Mouse (Mus musculus) midbrain, postnatal 0 days (tissue): ENCODE measurements at regions not wholly inside any gene's neighbourhood (a gene's known extent, or its start where the extent isn't known, plus 50 kb on each side); places are given as distances from the start of the nearest gene placed in this dataset.
A peak's percentile ranks its signal among the peaks of the same experiment; 100 is the strongest.

Source experiments
- ATAC-seq: fragments of 200-750 bp; cut with Nextera tagmentation; 2 replicates; pipeline ENCODE4 v1.8.0; 2017; ENCODE audit warnings: moderate number of reproducible peaks, mild to moderate bottlenecking, moderate TSS enrichment, moderate library complexity; ENCODE audit not compliant: low FRiP score
- DNase-seq: peaks from one replicate; pipeline ENCODE4 v3.0.0-alpha.2; 2015; ENCODE audit warnings: low spot score
- H3K27ac ChIP-seq: fragments of 300-500 bp; sonication (generic); 2 replicates; pipeline ENCODE4 v1.5.1; 2014; ENCODE audit warnings: low read depth, mild to moderate bottlenecking, low read length, mixed read lengths
- H3K27me3 ChIP-seq: fragments of 300-500 bp; sonication (generic); 2 replicates; pipeline ENCODE4 v1.6.1; 2014; ENCODE audit warnings: low read length, control low read depth, mixed read lengths; ENCODE audit not compliant: insufficient read depth
- H3K36me3 ChIP-seq: fragments of 300-500 bp; sonication (generic); 2 replicates; pipeline ENCODE4 v1.6.1; 2014; ENCODE audit warnings: low read length, control low read depth, mixed read lengths; ENCODE audit not compliant: insufficient read depth
- H3K4me1 ChIP-seq: fragments of 300-500 bp; sonication (generic); 2 replicates; pipeline ENCODE4 v1.6.1; 2014; ENCODE audit warnings: mild to moderate bottlenecking, control low read depth, antibody characterized with exemption, low read length, mixed read lengths; ENCODE audit not compliant: insufficient read depth
- H3K4me2 ChIP-seq: fragments of 300-500 bp; sonication (generic); 2 replicates; pipeline ENCODE4 v1.6.1; 2014; ENCODE audit warnings: low read depth, mild to moderate bottlenecking, low read length, mixed read lengths; ENCODE audit not compliant: poor library complexity, severe bottlenecking
- H3K4me3 ChIP-seq: fragments of 300-500 bp; sonication (generic); 2 replicates; pipeline ENCODE4 v1.5.1; 2014; ENCODE audit warnings: low read depth, mild to moderate bottlenecking, low read length, moderate library complexity
- H3K9ac ChIP-seq: fragments of 300-500 bp; sonication (generic); replicated peaks from 2 replicates; pipeline ENCODE4 v1.6.1; 2014; ENCODE audit warnings: mild to moderate bottlenecking, low read length, moderate library complexity, mixed read lengths; ENCODE audit not compliant: poor library complexity, severe bottlenecking
- H3K9me3 ChIP-seq: fragments of 300-500 bp; sonication (generic); 2 replicates; pipeline ENCODE4 v1.6.1; 2016; ENCODE audit warnings: low read length, control low read depth
- CTCF ChIP-seq: IDR thresholded peaks from 2 replicates; pipeline ENCODE4 v1.5.1; 2016; ENCODE audit warnings: antibody characterized with exemption, mild to moderate bottlenecking
- WGBS: fragments of 180-500 bp; shearing (Covaris S2); extraction: QIAGEN DNeasy Blood & Tissue Kit; methylation state at CpG from one replicate; pipeline ENCODE4 v1.1.7; 2014; 5-methylcytosine and 5-hydroxymethylcytosine counted together

DNA sequence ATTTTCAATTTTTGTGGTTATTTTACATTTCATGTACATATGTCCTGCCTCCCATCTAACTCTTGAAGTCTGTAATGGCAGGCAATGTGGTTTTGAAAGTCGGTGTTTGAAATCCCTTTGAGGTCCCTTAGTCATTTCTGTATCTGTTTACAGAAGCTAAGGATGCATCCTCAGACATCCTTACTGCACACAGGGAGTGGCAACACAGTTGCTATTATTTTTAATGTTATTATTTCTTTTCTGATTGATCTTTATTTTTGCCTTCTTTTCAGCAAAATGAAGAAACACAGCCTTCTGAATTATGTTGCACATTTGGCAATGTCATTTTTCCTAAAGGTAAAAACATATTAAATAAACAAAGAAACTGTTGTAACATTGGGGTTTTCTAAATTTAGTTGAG is 867.2 kb upstream of the Epha7 start:
- H3K36me3 ChIP-seq: no peaks in the 10 kb centered on the region
- WGBS: 31% methylated on average over 1 of the region's 1 CpGs
- no peak for TF ChIP-seq CTCF
- H3K9ac ChIP-seq: no peak overlapping the region
- H3K4me3 ChIP-seq: no peak overlapping the region
- ATAC-seq (no peak), DNase-seq (no peak)
- H3K4me1 ChIP-seq: no peaks in the 10 kb centered on the region
- no peak overlapping the region for H3K4me2 ChIP-seq
- no peaks in the 10 kb centered on the region for H3K9me3 ChIP-seq
- no peak overlapping the region for H3K27ac ChIP-seq
- 0 out of 2 replicates have a peak, but pooled peaks cover 2% of the 10 kb centered on the region for H3K27me3 ChIP-seq

DNA sequence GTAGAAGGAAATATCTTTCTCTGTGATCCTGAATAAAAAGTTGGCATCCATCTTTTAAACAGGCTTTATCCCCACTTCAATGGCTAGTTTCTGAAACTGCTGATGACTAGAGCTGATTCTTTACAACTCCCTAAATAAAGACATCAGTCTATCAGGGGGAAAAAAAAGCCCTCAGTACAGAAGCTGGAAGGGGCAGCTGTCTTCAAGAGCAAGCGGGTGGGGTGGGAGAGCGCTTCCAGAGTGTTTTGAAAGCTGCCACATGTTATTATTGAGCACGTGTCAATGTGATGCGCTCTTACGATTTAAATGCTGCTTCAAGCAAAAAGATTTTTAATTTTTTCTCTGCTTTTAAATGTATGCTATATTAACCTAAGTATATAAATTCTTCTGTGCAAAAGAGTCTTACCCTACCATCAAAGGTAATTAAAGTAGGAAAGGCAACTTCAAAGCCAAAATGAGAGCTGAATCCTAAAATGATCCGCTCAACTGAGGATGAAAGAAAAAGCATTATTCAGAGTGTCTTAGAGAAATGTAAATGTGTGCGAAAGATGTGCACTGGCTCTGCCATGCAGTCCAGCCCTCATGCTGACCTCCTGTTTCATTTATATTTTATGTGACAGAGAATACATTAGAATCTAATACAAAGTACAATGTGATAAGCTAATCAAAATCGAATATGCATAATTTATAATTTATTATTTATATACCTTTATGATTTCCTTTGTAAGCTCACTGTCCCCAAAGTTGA is 862.8 kb upstream of the Epha7 start:
- Histone ChIP-seq H3K36me3 (no peaks in the 10 kb centered on the region), H3K4me3 (no peak overlapping the region), H3K27ac (no peak overlapping the region), H3K9me3 (no peaks in the 10 kb centered on the region), H3K9ac (no peak overlapping the region), H3K4me1 (no peaks in the 10 kb centered on the region), H3K27me3 (0 out of 2 replicates have a peak, but pooled peaks cover 2% of the 10 kb centered on the region), H3K4me2 (0 out of 2 replicates have a peak overlapping the region, but pooled peaks have one; percentile 15)
- DNase-seq (peak; percentile 2), ATAC-seq (no peak)
- TF ChIP-seq CTCF: no peak
- 21% methylated on average over 8 of the region's 8 CpGs for WGBS

- TF ChIP-seq CTCF: peak; percentile 76
- DNase-seq: peak; percentile 76
- 20% methylated on average over 7 of the region's 7 CpGs for WGBS
- Histone ChIP-seq H3K27me3 (peaks cover 8% of the 10 kb centered on the region), H3K4me1 (no peaks in the 10 kb centered on the region), H3K9ac (no peak overlapping the region), H3K4me2 (no peak overlapping the region), H3K27ac (no peak overlapping the region), H3K4me3 (no peak overlapping the region), H3K36me3 (no peaks in the 10 kb centered on the region), H3K9me3 (no peaks in the 10 kb centered on the region)
- ATAC-seq: no peak
Observed at GRCm38 (mm10) chr4:27965046-27965681, 847.8 kb upstream of the Epha7 start.

DNA sequence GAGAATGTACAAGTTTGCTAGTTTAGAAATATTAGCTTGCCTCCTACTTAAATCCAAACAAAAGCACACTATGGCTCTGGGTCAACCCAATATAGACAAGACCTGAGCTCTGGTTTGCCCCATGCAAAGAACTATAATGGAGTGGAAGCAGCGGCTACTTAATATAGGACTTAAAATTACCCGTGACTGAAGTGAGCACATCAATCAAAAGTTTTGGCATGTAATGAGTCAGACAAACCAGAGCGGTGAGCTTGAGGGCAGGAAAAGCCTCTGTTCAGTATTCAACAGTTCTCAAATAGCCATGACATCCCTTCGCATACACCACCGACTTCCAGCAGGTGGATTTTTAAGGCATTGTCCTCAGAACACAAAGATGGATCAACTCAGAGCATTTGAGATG is 842.4 kb upstream of the Epha7 start:
- Histone ChIP-seq H3K9me3 (no peaks in the 10 kb centered on the region), H3K9ac (no peak overlapping the region), H3K4me2 (no peak overlapping the region), H3K4me3 (no peak overlapping the region), H3K27me3 (peaks cover 21% of the 10 kb centered on the region), H3K36me3 (no peaks in the 10 kb centered on the region), H3K4me1 (no peaks in the 10 kb centered on the region), H3K27ac (no peak overlapping the region)
- 18% methylated on average over 5 of the region's 5 CpGs for WGBS
- ATAC-seq: no peak
- DNase-seq: peak; percentile 8
- no peak for TF ChIP-seq CTCF

DNA sequence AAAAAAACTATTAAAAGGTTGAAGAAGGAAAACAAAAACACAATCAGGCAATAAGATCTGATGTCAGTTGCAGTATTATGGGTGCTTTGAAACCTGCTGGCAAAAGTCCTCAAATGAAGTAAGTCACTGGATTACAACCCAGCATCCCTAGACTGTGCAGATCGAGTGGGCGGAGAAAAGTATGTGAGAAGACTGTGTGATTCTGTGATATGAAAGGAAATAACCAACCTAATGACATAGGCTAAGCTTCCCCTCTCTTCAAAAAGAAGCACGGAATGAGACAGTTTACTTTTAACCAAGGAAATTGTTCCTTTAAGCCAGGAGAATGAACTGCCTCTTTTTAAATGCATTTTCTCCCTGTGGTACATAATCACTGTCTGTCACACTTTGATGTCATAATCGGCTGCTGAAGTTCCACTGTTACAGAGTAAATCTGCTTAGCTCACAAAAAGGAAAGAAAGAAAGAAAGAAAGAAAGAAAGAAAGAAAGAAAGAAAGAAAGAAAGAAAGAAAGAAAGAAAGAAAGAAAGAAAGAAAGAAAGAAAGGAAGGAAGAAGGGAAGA is 833.6 kb upstream of the Epha7 start:
- ATAC-seq (no peak), DNase-seq (no peak)
- Histone ChIP-seq H3K36me3 (no peaks in the 10 kb centered on the region), H3K9ac (no peak overlapping the region), H3K27me3 (peaks cover 13% of the 10 kb centered on the region), H3K27ac (no peak overlapping the region), H3K4me3 (no peak overlapping the region), H3K9me3 (no peaks in the 10 kb centered on the region), H3K4me2 (no peak overlapping the region), H3K4me1 (no peaks in the 10 kb centered on the region)
- TF ChIP-seq CTCF: no peak
- 18% methylated on average over 4 of the region's 4 CpGs for WGBS

DNA sequence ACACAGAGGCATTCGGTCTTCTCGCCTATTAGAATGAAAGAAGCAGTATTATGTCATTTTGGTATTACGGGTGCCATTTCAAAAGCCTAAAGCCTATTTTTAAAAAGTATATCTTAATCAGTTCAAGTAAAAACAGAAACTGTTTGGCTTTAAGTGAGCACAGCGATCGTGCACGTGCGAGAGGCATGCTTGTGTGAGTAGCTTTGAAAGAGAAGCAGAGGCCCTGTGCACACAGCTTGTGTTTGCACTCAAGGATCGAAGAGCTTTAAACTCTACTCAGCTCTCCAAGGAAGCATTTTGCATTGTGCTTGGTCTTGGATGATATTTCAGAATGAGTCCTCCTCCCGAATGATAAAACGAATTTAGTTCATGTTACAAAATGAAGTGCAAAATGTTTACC is 833.1 kb upstream of the Epha7 start:
- DNase-seq: no peak

More for the DNA sequence above, 833.1 kb upstream of the Epha7 start:
- Histone ChIP-seq H3K4me2 (no peak overlapping the region), H3K27me3 (peaks cover 17% of the 10 kb centered on the region), H3K9me3 (no peaks in the 10 kb centered on the region), H3K4me1 (no peaks in the 10 kb centered on the region), H3K36me3 (no peaks in the 10 kb centered on the region), H3K4me3 (no peak overlapping the region), H3K27ac (no peak overlapping the region), H3K9ac (no peak overlapping the region)
- ATAC-seq: no peak
- 22% methylated on average over 10 of the region's 10 CpGs for WGBS
- no peak for TF ChIP-seq CTCF
